Mouse (Mus musculus) B cell, adult 2 months (primary cell): ENCODE results near the gene Arf6.
"Not testable (repeated sequence)": the region's sequence is repeated elsewhere in the genome, so short reads cannot be mapped to it uniquely, and the experiment has no call there.

Experiments
- DNase-seq, 2 experiments: peaks; one replicate each; pipeline ENCODE4 v3.0.0; 2022

The Arf6 gene

DNA sequence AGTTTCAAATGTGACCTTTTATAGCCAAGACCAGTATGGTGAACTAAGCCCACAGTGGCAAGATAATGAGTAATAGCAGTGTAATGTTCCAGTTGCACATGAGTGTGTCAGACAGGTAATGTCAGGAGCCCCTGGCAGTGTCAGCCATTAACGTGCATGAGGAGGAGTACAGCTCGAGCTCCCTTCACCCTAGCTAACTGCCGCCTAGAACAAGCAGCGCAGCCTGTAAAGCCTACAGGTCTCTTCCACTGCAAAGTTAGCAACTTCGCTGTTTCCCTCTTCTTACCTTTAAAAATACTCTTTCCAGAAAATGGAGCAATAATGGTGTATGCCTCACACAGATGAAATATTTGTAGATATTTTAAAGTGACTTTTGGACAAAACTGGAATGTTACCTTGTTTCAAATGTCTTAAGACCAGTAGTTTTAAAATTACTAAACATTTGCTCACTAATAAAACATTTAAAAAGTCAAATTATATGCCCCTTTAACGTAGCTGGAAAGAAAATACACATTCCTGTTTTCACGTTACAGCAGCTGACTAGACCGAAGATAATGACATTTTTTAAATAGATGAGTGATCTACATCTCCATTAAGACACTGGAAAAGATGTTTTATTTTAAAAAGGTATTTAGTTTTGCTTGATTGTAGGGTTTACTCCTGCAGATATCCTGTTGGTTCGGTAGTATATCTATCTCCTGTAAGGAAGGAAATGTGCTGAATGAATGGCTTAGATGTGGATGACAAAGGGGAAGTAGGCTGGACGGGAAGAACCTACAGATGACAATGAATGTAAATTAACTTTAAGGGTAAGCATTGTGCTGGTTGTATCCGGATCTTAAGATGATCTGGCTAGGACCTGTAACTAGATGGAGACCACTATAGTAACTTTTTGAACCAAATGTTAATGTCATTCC lies 2.2 kb downstream of the Arf6 start:
- peak; percentile 39 to 54 for DNase-seq

DNA sequence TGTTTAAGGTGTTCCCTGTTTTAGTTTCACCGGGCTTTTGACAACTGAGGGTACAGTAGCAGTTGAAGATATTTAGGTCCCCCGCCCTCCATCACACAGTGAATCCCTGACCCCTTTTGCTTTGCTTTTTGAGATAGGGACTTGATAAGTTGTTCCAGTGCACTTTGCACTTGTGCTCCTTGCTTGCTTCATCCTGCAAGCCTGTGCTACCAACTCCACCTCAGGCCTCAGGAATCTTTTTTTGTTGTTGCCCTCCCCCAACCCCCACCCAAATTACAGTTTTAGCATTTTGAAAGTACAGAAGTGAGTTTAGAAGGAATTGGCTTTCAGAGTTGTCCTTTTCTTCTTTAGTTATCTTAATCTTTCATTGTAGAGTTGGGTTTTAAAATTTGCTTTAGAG lies 4.2 kb downstream of the Arf6 start:
- no peak for DNase-seq

DNA sequence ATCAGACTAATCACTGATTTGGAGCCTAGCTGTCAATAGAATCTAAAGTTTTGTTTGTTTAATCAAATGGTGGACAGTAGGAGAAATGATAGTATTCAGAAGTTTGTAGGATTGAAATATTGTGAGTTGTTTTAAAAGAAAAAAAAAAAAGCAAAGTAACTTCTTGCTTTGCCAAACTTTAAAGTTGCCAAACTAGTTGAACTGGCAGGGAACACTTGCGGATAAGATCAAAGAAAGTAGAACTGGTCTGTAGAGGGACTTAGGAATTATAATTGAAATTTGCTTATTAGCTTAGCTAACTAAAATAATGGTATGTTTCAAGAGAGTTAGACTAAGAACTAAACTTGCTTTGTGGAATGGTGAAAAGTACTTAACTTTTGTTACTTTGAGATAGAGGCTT lies 5.2 kb downstream of the Arf6 start:
- no peak for DNase-seq

DNA sequence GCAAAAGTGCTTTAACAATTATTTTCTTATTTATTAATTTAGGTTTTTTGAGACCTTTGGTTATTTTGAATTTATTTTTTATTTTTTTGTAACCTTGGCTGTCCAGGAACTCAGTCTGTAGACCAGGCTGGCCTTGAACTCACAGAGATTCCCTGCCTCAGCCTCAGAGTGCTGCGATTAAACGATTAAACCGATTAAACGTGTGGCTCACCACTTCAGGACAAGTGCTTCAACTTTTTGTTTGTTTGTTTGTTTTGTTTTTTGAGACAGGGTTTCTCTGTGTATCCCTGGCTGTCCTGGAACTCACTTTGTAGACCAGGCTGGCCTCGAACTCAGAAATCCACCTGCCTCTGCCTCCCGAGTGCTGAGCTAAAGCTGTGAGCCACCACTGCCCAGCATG lies 5.7 kb downstream of the Arf6 start:
- DNase-seq, result not testable (repeated sequence)

DNA sequence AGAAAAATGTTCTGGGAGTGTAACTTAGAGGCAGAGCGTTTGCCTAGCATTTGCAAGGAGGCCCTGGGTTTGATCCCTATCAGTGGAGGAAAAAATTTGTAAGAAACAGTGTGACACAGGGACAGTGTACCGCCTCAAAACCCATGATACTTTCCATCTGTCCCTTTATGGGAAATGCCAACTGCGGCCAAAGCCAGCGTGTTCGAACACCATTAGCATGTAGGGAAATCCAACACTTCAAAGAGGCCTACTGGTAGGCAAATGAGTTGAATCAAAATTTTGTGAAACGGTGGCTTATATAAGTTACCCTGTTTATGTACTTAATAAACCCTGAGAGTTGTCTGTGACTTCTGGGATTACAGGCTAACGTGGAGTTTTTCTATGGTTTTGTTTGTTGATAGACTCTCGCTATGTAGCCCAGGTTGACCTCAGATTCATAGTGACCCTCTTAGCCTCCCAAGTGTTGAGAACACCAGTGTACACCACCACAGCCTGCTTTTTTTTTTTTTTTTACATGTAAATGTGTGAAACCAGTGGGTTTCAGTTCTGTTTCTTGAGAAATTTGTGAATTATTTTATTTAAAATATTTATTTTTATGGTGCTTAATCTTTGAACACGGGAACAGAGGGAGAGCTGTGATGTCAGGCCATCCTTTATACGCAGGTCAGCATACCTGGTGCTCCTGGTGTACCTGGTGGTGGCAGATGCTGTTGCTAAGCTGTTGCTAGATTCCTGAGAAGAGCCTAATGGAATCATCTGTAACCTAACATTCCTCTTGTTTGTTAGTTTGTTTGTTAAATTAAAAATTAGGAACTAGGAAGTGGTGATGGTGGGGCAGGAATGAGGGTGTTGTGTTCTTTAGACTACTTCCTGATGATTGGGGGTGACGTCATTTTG lies 6.9 kb downstream of the Arf6 start:
- DNase-seq, result peak; percentile 25 to 37

DNA sequence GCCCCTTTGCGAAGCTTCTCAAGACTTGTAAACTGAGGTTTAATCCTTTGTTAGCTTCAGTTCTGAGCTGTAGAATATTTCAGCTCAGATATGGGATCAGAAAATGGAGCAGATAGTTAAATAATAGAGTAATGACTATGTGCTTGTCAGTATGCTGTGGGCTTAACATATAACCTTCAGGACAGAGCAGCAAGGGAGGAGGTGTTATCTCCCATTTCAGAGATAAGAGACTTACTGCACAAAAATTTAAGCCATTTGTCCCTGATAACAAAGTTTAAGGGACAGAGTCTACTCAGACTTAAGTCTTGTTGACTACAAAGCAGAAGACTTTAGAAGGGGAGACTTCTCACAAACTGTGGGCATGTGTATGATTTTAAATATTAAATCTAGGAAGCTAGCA lies 10.9 kb downstream of the Arf6 start:
- no peak for DNase-seq

DNA sequence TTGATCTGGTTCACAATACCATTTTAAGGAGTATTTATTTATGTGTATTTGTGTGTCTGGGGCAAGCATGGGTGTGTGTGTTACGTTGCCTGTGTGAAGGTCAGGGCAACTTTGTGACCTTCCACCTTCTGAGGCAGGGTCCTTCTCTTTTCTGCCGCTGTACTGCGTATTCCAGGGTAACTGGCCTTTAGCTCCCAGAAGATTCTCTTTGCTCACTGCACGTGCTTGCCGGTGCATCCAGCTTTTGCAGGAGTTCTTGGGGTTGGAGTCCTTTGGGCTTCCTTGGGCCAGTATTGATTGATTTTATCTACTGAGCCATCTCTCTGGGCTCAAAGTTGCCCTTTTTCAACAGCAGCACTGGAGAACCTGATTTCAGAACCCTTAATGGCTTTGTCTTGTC lies 12.7 kb downstream of the Arf6 start:
- no peak for DNase-seq

DNA sequence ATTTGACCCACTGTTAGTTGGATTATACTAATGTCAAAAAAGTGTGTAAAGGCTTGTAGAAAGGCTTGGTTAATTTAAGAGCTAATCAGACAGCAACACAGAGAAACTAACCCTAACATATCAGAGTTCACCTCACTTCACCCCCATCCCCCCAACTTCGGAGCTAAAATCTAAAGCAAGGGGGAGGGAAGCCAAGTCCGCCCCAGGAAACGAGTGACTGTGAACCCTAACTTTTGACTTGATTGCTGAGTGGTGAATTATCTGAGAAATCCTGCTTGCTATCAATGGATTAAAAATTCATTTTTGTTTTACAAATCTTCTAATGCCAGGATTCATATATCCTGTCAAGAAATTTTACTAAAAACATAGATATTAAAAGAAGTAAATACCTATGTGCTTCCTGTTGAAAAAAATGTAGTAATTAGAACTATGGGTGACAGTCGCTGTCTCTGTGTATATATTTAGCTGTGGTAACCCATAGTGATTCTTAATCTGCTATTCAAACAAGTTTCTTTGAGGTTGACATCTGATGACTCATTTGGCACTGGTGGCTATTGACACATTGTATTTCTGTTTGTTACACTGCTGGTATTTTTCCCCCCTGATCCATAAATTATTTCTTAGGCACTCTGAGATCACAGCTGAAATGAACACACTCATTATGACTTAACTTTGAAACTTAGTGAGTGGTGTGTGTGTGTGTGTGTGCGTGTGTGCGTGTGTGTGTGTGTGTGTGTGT lies 13.8 kb downstream of the Arf6 start:
- DNase-seq, result peak; percentile 39 to 49

DNA sequence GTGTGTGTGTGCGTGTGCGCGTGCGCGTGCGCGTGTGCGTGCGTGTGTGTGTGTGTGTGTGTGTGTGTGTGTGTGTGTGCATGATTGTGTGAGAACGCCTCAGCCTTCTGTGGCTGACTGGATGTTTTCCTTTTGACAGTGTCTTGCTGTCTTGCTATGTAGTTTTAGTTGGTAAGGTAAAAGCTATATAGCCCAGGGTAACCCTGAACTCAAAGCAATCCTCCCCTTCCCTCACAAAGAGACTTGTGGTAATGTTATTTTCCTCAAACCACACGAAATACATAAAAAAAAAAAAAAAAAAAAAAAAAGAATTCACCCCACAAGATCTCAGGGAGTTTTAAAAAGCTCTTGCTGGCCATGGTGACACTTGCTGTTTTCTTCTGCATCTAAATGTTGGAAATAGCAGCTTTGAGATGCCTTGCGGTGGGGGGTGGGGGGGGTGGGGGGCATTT lies 14.4 kb downstream of the Arf6 start:
- DNase-seq, result peak in 1 of 2 experiments; percentile 29

DNA sequence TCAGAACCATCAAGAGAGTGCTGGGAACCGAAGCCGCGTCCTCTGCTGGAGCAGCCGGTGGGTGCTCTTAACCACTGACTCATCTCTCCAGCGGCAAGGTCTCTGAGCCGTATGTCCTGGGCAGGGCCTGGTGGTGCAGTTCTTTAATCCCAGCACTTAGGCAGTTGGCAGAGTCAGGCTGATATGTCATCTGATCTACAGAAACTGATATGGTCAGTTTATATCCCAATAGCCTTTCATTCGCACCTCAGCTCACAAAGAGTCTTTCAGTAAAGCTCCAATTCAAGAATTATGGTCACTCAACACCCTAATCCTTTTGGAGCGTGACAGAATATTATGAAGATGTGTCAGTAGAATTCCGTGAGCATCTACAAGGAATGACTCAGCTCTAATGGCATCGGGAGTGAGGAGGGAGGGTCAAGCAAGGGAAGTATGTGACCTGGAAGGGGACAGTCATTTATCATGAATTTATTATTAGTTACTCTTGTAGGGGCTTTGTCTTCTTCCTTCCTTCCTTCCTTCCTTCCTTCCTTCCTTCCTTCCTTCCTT lies 16.4 kb downstream of the Arf6 start:
- DNase-seq, result no peak

DNA sequence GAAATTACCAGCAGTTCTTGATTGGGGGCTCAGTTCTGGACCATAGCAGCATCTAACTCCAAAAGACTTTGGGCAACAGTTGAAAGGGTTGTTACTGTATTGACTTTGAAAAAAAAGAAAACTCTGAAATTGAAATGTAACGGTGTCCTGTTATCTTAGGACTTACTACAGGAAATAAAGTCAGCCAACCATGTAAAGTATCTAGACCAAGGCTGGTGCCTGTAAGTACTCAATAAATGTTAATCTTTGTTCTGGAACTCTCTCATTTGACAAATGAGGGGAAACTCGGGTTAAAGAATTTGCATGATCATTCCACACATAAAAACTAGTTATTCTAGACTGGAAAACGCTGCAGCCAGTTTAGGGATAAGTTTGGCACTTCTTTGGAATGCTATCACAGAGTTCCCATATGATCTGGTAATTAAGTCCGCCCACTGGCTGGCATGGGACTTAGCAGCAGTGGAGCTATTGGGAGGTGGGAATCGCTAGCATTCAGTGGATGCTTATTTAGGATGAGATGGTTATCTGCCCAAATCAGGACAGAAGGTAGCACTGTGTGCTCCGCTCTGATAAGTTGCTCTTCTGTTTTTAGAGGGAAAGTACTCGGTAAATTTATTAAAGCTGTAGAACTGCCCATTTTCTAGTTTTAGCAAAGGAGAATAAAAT lies 17.5 kb downstream of the Arf6 start:
- DNase-seq, result no peak

DNA sequence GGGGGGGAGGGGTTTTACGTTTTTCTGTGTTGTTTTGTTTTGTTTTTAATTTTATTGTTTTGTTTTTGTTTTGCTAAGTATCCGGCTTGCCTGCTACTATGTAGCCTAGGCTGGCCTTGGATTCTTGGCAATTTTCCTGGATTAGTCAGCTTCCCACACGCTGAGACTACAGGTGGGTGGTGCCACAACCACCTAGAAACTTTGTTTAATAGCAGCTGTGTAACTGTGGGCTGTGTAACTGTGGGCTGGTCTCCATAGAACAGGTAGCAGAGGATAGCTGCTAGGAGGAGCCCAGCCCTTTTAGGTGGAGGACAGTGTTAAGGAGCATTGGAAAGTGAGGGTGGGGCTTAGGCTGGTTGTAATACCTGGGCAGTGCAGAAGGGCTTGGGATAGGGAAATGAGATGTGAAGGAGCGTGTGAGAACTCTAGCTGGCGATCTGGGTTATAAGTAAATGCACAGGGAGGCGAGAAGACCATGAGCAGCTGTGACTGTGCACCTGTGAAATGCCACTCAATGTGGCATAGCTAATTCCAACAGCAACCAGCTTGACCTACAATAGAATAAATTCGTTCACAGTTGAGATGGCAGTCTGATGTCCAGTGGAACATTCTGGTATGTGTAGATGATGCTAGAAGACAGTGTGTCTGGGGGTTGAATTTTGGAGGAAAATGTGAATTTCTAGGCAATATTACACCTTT lies 18.2 kb downstream of the Arf6 start:
- no peak for DNase-seq

DNA sequence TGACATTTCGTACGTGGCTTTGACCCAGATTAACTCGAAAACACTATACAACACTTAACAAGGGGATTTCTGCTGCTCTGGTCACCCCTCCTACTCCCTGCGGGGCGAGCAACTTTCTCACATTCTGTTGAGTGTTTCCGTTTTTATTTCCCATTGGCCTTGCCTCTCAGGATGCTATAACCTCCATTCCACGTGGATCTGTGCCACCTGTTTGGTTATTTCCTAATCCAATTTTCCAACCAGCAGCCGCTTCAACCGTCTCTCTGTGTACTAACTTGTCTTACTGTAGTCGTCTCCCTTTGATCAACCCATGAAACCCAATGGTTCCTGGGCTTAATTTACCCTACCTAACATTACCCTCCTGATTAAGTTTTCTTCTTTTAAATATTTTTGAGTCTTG lies 21.1 kb downstream of the Arf6 start:
- no peak for DNase-seq

DNA sequence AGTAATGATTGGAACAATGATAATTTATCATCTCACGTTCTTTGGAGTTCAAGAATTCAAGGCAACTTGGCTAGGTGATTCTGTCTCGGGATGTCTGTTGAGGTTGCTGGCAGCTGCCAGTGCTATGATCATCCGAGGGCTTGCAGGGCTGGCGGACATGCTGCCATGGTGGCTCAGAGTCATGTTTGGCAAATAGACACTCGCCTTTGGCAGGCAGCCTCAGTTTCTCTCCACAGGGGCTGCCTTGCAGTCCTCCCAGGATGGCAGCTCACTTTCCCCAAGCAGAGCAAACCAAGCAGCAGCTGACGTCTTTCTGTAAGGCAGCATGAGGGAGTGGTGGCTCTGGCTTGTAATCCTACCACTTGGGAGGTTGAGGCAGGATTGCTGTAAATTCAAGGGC lies 22.5 kb downstream of the Arf6 start:
- DNase-seq, result no peak

DNA sequence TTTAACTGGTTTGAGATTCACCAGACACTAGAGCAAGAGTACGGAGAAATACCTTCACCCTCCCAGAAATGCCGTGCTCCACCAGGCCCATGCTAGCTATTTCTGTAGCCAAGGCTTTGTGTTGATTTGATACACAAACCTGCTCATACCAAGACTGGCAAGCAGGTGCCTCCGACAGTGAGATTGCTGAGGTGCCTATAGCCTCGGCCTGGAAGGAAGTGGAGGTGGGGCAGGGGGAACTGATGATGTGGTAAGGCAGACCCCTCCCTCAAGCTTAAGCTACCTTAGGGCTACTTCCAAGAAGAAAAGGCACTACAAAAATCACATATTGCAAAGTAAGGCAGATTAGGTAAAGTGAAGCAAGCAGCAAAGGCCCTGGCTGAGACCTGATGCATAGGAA lies 28.4 kb downstream of the Arf6 start:
- no peak for DNase-seq

DNA sequence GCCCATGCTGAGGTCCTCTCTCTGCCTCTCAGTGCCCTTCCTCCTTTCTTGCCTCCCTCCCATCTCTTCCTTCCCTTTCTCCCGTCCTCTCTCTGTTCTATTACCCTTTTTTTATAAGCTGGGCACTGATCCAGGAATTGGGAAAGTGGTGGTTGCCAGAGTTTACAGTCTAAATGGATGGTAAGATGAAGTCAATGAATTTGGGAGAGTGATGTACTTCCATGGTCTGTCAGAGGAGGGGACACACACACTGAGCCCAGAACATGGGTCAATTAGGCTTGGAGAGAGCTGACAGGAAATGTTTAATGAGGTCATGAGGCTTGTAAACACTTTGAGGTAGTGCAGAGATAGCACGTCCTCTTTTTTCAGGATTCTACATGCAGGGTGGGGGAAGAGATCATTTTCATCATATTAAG lies 28.9 kb downstream of the Arf6 start:
- DNase-seq, result no peak

DNA sequence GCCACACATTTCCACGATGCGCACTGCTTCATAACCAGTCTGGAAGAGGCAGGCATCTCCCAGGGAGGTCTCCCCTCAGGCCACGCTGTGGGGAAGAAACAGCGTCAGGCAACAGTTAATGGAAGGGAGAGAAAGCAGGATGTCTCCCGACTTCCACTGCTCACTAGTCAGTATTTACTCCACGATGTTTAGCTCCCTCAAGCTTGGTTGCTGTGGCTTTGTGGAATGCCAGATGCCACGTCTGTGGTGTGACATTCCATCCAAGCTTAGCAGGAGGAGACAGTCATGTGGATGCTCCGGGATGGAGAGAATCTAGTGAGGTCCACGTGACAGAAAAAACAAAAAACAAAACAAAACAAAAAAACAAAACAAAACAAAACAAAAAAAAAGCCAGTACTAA lies 30.1 kb downstream of the Arf6 start:
- no peak for DNase-seq

DNA sequence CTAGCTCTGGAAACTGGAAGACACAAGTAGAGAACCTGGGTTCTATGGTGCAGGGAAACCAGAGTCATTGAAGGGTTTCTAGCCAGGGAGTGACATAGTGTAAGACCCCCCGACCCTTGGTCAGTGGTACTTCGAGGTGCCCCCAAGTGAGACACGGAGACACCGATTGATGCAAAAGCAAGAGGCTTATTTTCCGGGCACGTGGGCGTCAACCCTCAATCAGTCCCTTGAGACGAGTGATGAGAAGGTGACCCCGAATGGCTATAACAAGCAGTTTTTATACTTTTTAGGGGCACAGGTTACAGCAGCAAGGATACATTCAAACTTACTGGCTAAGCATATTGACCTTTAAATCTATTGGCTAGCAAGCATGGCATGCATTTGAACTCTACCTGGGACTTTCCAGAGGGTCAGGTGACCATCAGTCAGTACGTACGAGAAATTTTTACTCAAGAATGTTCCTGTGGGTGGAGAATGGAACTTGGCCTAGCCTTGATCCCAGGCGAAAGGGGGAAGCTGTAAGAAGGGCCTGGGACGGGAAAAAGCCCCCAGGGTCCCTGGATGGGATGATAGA lies 30.7 kb downstream of the Arf6 start:
- no peak for DNase-seq

DNA sequence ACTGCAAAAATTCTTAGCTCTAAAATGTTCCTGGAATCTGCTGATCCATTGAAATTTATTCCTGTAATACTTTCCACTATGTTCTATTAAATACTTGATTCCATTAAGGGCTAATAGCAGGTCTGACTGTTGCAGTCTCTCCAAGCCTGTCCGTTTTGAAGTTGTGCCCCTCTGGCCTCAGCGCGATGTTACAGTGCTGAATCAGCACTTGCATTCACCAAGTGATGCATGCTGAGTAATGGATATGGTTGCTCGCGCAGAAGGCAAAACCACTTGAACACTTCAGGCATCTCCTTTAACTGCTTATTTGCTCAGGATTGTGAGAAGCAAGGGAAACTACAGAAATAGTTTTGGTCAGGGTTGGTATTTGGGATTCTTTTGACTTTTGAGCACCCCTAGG lies 38.8 kb downstream of the Arf6 start:
- no peak for DNase-seq

DNA sequence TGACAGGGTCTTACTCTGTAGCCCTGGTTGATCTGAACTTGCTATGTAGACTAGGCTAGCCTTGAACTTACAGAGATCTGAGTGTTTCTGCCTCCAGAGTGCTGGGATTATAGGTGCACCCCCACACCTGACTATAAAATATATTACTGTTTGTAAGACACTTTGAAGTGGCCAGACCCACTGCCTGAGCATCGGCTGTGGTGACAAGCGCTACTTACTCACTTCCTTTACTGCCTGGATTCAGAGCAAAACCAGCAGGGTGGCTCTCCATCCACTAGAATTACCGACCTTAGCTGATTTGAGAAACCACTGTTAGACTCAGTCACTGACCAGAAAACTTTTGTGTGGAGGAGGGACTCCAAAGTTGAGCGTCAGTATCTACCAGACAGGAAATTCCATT lies 40.0 kb downstream of the Arf6 start:
- no peak for DNase-seq

DNA sequence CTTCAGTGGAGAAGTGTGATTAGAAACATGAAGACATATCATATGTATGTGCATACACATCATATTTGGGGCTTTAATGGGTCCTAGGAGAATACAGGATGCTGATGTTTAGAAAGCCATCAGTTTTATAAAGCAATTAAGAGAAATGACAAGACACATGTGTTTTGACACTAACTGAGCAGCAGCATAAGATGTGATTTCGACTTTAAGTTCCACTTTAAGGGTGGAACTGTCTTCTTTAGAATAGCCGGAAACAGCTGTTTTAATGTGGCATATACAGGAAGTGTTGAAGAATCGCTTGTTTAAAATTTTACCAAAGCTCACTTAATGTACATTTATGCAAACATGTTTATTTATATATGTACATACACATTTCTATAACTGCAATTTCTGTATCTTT lies 41.4 kb downstream of the Arf6 start:
- no peak for DNase-seq
